Mouse (Mus musculus): ENCODE measurements around the gene Ndufb6. TPM values are rescaled to one million over a fixed set of nuclear protein-coding genes. Genes with fewer than 3 reads are reported as not detected.

The Ndufb6 gene
- total and polyA plus RNA-seq, 3 experiments: 159 to 253 (median 205) TPM

DNA sequence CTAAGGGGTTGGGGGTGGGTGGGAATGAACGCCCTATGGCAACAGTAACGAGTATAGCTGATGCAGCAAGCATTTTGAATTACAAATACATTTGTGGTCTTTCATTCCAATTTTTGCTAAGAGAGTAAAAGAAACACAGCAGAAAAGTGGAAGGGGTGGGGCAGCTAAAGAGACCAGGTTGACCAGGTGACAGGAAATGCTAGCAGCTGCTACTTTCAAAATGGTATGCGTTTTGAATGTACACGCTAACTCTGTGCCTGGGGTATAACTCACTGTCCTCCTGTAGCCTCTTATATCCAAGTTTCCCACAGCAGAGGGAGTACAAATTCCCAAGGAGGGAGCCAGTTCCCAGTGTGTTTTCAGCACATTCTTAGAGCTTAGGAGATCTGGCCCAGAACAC lies 42.4 kb downstream of the Ndufb6 start:
- dilution Hi-C loops (cut with MboI; ENCODE audit: extremely low pct_ligation_motif_present, extremely low pct_unique_long_range_greater_than_20kb, low sequenced_read_pairs): no loop called here
- TF ChIP-seq TBP (conservative IDR thresholded peaks at IDR 0.05; ENCODE audit: low read depth, low read length) (no peak), USF1 (IDR thresholded peaks at IDR 0.05; ENCODE audit: low read depth, low read length) (peak; percentile 42), CHD2 (IDR thresholded peaks at IDR 0.05; ENCODE audit: low read length) (no peak), EP300 (IDR thresholded peaks at IDR 0.05; ENCODE audit: low read length) (peak; percentile 64), IRF4 (IDR thresholded peaks at IDR 0.05; ENCODE audit: low read depth, low read length) (peak; percentile 66; the same call in 1 of the 2 replicates), SIN3A (IDR thresholded peaks at IDR 0.05; ENCODE audit: low read length) (peak; percentile 53; the same call in 1 of the 2 replicates), TCF12 (IDR thresholded peaks at IDR 0.05; ENCODE audit: low read depth, low read length) (peak; percentile 61; the same call in 1 of the 2 replicates), MEF2A (IDR thresholded peaks at IDR 0.05; ENCODE audit: borderline replicate concordance, low read depth, low read length) (no peak)

DNA sequence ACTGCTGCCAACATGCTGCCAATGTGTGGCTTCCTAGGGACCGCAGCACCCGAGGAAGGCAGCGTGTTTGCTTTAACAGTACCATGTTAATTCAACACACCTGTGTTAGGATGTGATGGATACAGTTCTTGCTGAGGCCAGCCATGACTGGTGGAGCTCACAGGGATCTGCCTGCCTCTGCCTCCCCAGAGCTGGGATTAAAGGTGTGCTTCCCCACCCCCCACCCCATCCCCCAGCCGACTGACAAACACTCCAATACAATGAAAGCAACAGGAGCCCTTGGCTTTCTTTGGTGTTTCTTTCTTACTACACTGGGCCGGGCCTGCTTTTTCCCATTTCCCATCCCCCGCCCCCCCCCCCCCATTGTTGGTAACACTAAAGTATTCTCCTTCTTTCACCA lies 45.0 kb downstream of the Ndufb6 start:
- peaks cover 8 to 20% of the 10 kb centered on the region in 2 experiments for H3K4me1 ChIP-seq (ENCODE audit: control insufficient read depth in 1 of 2, insufficient read depth in 2 of 2)
- in situ Hi-C loops (cut with MboI; ENCODE audit: low pct_ligation_motif_present, low pct_unique_long_range_greater_than_20kb, low sequenced_read_pairs): no loop called here
- dilution Hi-C loops (cut with MboI; ENCODE audit: extremely low pct_ligation_motif_present, extremely low pct_unique_long_range_greater_than_20kb, low sequenced_read_pairs): no loop called here
- H3K4me3 ChIP-seq (replicated peaks in 1 of 3; ENCODE audit: low read depth in 2 of 3, low read length in 2 of 3, poor library complexity in 1 of 3): no peak overlapping the region
- peaks cover 0 to 9% of the 10 kb centered on the region in 2 experiments for H3K36me3 ChIP-seq (replicated peaks in 1 of 2; ENCODE audit: control insufficient read depth in 1 of 2, insufficient read depth in 1 of 2, low read length in 1 of 2)
- H3K79me2 ChIP-seq (replicated peaks; ENCODE audit: control insufficient read depth, extremely low read depth, insufficient read depth, poor library complexity, severe bottlenecking): no peaks in the 10 kb centered on the region
- TF ChIP-seq UBTF (IDR thresholded peaks at IDR 0.05; ENCODE audit: low read depth, low read length) (no peak), RCOR1 (conservative IDR thresholded peaks at IDR 0.05; ENCODE audit: low read depth, low read length) (no peak), MAZ (IDR thresholded peaks at IDR 0.05; ENCODE audit: low read depth, low read length) (no peak), PAX5 (IDR thresholded peaks at IDR 0.05; ENCODE audit: low read length) (no peak), RAD21 (IDR thresholded peaks at IDR 0.05; ENCODE audit: low read depth, low read length) (no peak), MAX (IDR thresholded peaks at IDR 0.05; ENCODE audit: low read length) (no peak), CHD2 (IDR thresholded peaks at IDR 0.05; ENCODE audit: low read length) (no peak), POLR2A (IDR thresholded peaks at IDR 0.05; ENCODE audit: low read depth, low read length) (no peak), ZMIZ1 (IDR thresholded peaks at IDR 0.05; ENCODE audit: low read depth, low read length) (no peak), IRF4 (IDR thresholded peaks at IDR 0.05; ENCODE audit: low read depth, low read length) (no peak)
- H3K27ac ChIP-seq (ENCODE audit: insufficient read depth, low read depth): no peak overlapping the region
- no peak overlapping the region for H3K4me2 ChIP-seq (ENCODE audit: insufficient read depth, low read depth, poor library complexity, severe bottlenecking)
- H3K9ac ChIP-seq (ENCODE audit: insufficient read depth, low read depth): no peak overlapping the region
- H3K9me3 ChIP-seq (replicated peaks; ENCODE audit: low read length): no peaks in the 10 kb centered on the region
- H3K27me3 ChIP-seq (replicated peaks): no peaks in the 10 kb centered on the region
- no peak for DNase-seq (ENCODE audit: extremely low read depth)

More for the DNA sequence above, 42.4 kb downstream of the Ndufb6 start:
- Histone ChIP-seq H3K4me1 (ENCODE audit: control insufficient read depth in 1 of 2, insufficient read depth in 2 of 2) (peaks cover 7 to 26% of the 10 kb centered on the region in 2 experiments; a peak in 3 of 4 replicates), H3K36me3 (replicated peaks in 1 of 2; ENCODE audit: control insufficient read depth in 1 of 2, insufficient read depth in 1 of 2, low read length in 1 of 2) (peaks cover 0 to 9% of the 10 kb centered on the region in 2 experiments), H3K9me3 (replicated peaks; ENCODE audit: low read length) (no peaks in the 10 kb centered on the region), H3K27ac (ENCODE audit: insufficient read depth, low read depth) (no peak overlapping the region), H3K27me3 (replicated peaks) (no peaks in the 10 kb centered on the region), H3K9ac (ENCODE audit: insufficient read depth, low read depth) (no peak overlapping the region), H3K4me3 (replicated peaks in 1 of 3; ENCODE audit: low read depth in 2 of 3, low read length in 2 of 3, poor library complexity in 1 of 3) (no peak overlapping the region), H3K4me2 (ENCODE audit: insufficient read depth, low read depth, poor library complexity, severe bottlenecking) (no peak overlapping the region), H3K79me2 (replicated peaks; ENCODE audit: control insufficient read depth, extremely low read depth, insufficient read depth, poor library complexity, severe bottlenecking) (no peaks in the 10 kb centered on the region)
- DNase-seq (ENCODE audit: extremely low read depth): no peak
- in situ Hi-C loops (cut with MboI; ENCODE audit: low pct_ligation_motif_present, low pct_unique_long_range_greater_than_20kb, low sequenced_read_pairs): no loop called here

Measured in CH12.LX (cell line).